Mouse (Mus musculus): ENCODE data around the gene Bcl9. TPM values are rescaled to one million over a fixed set of nuclear protein-coding genes. Genes with fewer than 3 reads are reported as not detected.
A peak's percentile ranks its signal among the peaks of the same experiment; 100 is the strongest.

The Bcl9 gene
- polyA plus RNA-seq, 1 experiment from 2014 or later = 17.9 TPM

GRCm38 (mm10) chr3:97327356-97327755 lies 29.6 kb upstream of the Bcl9 start:
- H3K4me2 ChIP-seq = no peak overlapping the region
- no peak overlapping the region for H3K9ac ChIP-seq (ENCODE audit: low read depth, low read length)
- no peak overlapping the region for H3K4me3 ChIP-seq (ENCODE audit: low read depth, low read length)
- no peak overlapping the region for H3K27ac ChIP-seq (ENCODE audit: low read depth, low read length)
- ATAC-seq (replicated peaks; ENCODE audit: low FRiP score) (no peak), DNase-seq (ENCODE audit: low spot score) (no peak)
- no peaks in the 10 kb centered on the region; the same call in 1 of the 2 replicates for H3K36me3 ChIP-seq (ENCODE audit: control insufficient read depth, insufficient read depth, low read length)
- H3K9me3 ChIP-seq (ENCODE audit: control insufficient read depth, low read length) = no peaks in the 10 kb centered on the region; the same call in 1 of the 2 replicates
- no peaks in the 10 kb centered on the region for H3K4me1 ChIP-seq (replicated peaks; ENCODE audit: control insufficient read depth, insufficient read depth, low read length)
- H3K27me3 ChIP-seq (replicated peaks; ENCODE audit: control insufficient read depth, insufficient read depth, low read length) = no peaks in the 10 kb centered on the region
- 97% methylated on average over 1 of the region's 1 CpGs for WGBS

- Histone ChIP-seq H3K9ac (ENCODE audit: low read depth, low read length) (no peak overlapping the region), H3K27ac (ENCODE audit: low read depth, low read length) (no peak overlapping the region), H3K4me3 (ENCODE audit: low read depth, low read length) (no peak overlapping the region), H3K9me3 (ENCODE audit: control insufficient read depth, low read length) (no peaks in the 10 kb centered on the region; the same call in 1 of the 2 replicates), H3K4me2 (no peak overlapping the region), H3K27me3 (replicated peaks; ENCODE audit: control insufficient read depth, insufficient read depth, low read length) (no peaks in the 10 kb centered on the region), H3K4me1 (replicated peaks; ENCODE audit: control insufficient read depth, insufficient read depth, low read length) (no peaks in the 10 kb centered on the region), H3K36me3 (ENCODE audit: control insufficient read depth, insufficient read depth, low read length) (no peaks in the 10 kb centered on the region; the same call in 1 of the 2 replicates)
- ATAC-seq (replicated peaks; ENCODE audit: low FRiP score) (no peak), DNase-seq (ENCODE audit: low spot score) (no peak)
- 80% methylated on average over 15 of the region's 15 CpGs for WGBS
Measured at GRCm38 (mm10) chr3:97325621-97326345, 28.1 kb upstream of the Bcl9 start.

GRCm38 (mm10) chr3:97324046-97324445 lies 26.3 kb upstream of the Bcl9 start:
- H3K9me3 ChIP-seq (ENCODE audit: control insufficient read depth, low read length) = no peaks in the 10 kb centered on the region; the same call in 1 of the 2 replicates
- ATAC-seq (replicated peaks; ENCODE audit: low FRiP score) (no peak), DNase-seq (ENCODE audit: low spot score) (no peak)
- no peak overlapping the region for H3K9ac ChIP-seq (ENCODE audit: low read depth, low read length)
- H3K27ac ChIP-seq (ENCODE audit: low read depth, low read length) = no peak overlapping the region
- WGBS = 62% methylated on average over 17 of the region's 17 CpGs
- H3K4me3 ChIP-seq (ENCODE audit: low read depth, low read length) = no peak overlapping the region
- H3K27me3 ChIP-seq (replicated peaks; ENCODE audit: control insufficient read depth, insufficient read depth, low read length) = no peaks in the 10 kb centered on the region
- no peaks in the 10 kb centered on the region; the same call in 1 of the 2 replicates for H3K36me3 ChIP-seq (ENCODE audit: control insufficient read depth, insufficient read depth, low read length)
- no peak overlapping the region for H3K4me2 ChIP-seq
- H3K4me1 ChIP-seq (replicated peaks; ENCODE audit: control insufficient read depth, insufficient read depth, low read length) = no peaks in the 10 kb centered on the region

- Histone ChIP-seq H3K36me3 (ENCODE audit: control insufficient read depth, insufficient read depth, low read length) (no peaks in the 10 kb centered on the region), H3K27ac (ENCODE audit: low read depth, low read length) (no peak overlapping the region), H3K9me3 (ENCODE audit: control insufficient read depth, low read length) (no peaks in the 10 kb centered on the region), H3K27me3 (replicated peaks; ENCODE audit: control insufficient read depth, insufficient read depth, low read length) (no peaks in the 10 kb centered on the region; the same call in 1 of the 2 replicates), H3K4me2 (no peak overlapping the region), H3K9ac (ENCODE audit: low read depth, low read length) (no peak overlapping the region), H3K4me1 (replicated peaks; ENCODE audit: control insufficient read depth, insufficient read depth, low read length) (no peaks in the 10 kb centered on the region), H3K4me3 (ENCODE audit: low read depth, low read length) (no peak overlapping the region)
- DNase-seq (ENCODE audit: low spot score) (no peak), ATAC-seq (replicated peaks; ENCODE audit: low FRiP score) (no peak)
- WGBS = 67% methylated on average over 3 of the region's 3 CpGs
Measured at GRCm38 (mm10) chr3:97317302-97317701, 19.6 kb upstream of the Bcl9 start.

GRCm38 (mm10) chr3:97313431-97313830 lies 15.7 kb upstream of the Bcl9 start:
- Histone ChIP-seq H3K27ac (ENCODE audit: low read depth, low read length) (no peak overlapping the region), H3K4me2 (no peak overlapping the region), H3K27me3 (replicated peaks; ENCODE audit: control insufficient read depth, insufficient read depth, low read length) (peaks cover 7% of the 10 kb centered on the region), H3K4me1 (replicated peaks; ENCODE audit: control insufficient read depth, insufficient read depth, low read length) (no peaks in the 10 kb centered on the region), H3K9ac (ENCODE audit: low read depth, low read length) (no peak overlapping the region), H3K36me3 (ENCODE audit: control insufficient read depth, insufficient read depth, low read length) (no peaks in the 10 kb centered on the region), H3K4me3 (ENCODE audit: low read depth, low read length) (no peak overlapping the region), H3K9me3 (ENCODE audit: control insufficient read depth, low read length) (no peaks in the 10 kb centered on the region)
- DNase-seq (ENCODE audit: low spot score) (no peak), ATAC-seq (replicated peaks; ENCODE audit: low FRiP score) (no peak)
- WGBS = 78% methylated on average over 2 of the region's 2 CpGs

- Histone ChIP-seq H3K9ac (ENCODE audit: low read depth, low read length) (no peak overlapping the region), H3K4me3 (ENCODE audit: low read depth, low read length) (0 out of 2 replicates have a peak overlapping the region, but pooled peaks have one; percentile 15), H3K4me2 (peak overlapping the region; percentile 47), H3K9me3 (ENCODE audit: control insufficient read depth, low read length) (no peaks in the 10 kb centered on the region), H3K4me1 (replicated peaks; ENCODE audit: control insufficient read depth, insufficient read depth, low read length) (no peaks in the 10 kb centered on the region), H3K27me3 (replicated peaks; ENCODE audit: control insufficient read depth, insufficient read depth, low read length) (peaks cover 7% of the 10 kb centered on the region), H3K27ac (ENCODE audit: low read depth, low read length) (no peak overlapping the region), H3K36me3 (ENCODE audit: control insufficient read depth, insufficient read depth, low read length) (no peaks in the 10 kb centered on the region)
- peak; percentile 48 for DNase-seq (ENCODE audit: low spot score)
- no peak for ATAC-seq (replicated peaks; ENCODE audit: low FRiP score)
- 29% methylated on average over 21 of the region's 21 CpGs for WGBS
Measured at GRCm38 (mm10) chr3:97311998-97312397, 14.3 kb upstream of the Bcl9 start.

GRCm38 (mm10) chr3:97309748-97310536 lies 12.2 kb upstream of the Bcl9 start:
- no peaks in the 10 kb centered on the region for H3K9me3 ChIP-seq (ENCODE audit: control insufficient read depth, low read length)
- H3K27me3 ChIP-seq (replicated peaks; ENCODE audit: control insufficient read depth, insufficient read depth, low read length) = peaks cover 7% of the 10 kb centered on the region
- no peaks in the 10 kb centered on the region for H3K36me3 ChIP-seq (ENCODE audit: control insufficient read depth, insufficient read depth, low read length)
- no peak overlapping the region for H3K4me3 ChIP-seq (ENCODE audit: low read depth, low read length)
- 9% methylated on average over 16 of the region's 16 CpGs for WGBS
- peak overlapping the region; percentile 8; the same call in 1 of the 2 replicates for H3K4me2 ChIP-seq
- no peak for ATAC-seq (replicated peaks; ENCODE audit: low FRiP score)
- no peak for DNase-seq (ENCODE audit: low spot score)
- H3K9ac ChIP-seq (ENCODE audit: low read depth, low read length) = no peak overlapping the region
- no peaks in the 10 kb centered on the region for H3K4me1 ChIP-seq (replicated peaks; ENCODE audit: control insufficient read depth, insufficient read depth, low read length)
- H3K27ac ChIP-seq (ENCODE audit: low read depth, low read length) = no peak overlapping the region

GRCm38 (mm10) chr3:97308440-97308839 lies 10.7 kb upstream of the Bcl9 start:
- DNase-seq (ENCODE audit: low spot score) (no peak), ATAC-seq (replicated peaks; ENCODE audit: low FRiP score) (no peak)
- Histone ChIP-seq H3K27ac (ENCODE audit: low read depth, low read length) (no peak overlapping the region), H3K9ac (ENCODE audit: low read depth, low read length) (no peak overlapping the region), H3K9me3 (ENCODE audit: control insufficient read depth, low read length) (no peaks in the 10 kb centered on the region), H3K4me2 (no peak overlapping the region), H3K27me3 (replicated peaks; ENCODE audit: control insufficient read depth, insufficient read depth, low read length) (peaks cover 7% of the 10 kb centered on the region; the same call in 1 of the 2 replicates), H3K36me3 (ENCODE audit: control insufficient read depth, insufficient read depth, low read length) (no peaks in the 10 kb centered on the region), H3K4me3 (ENCODE audit: low read depth, low read length) (no peak overlapping the region), H3K4me1 (replicated peaks; ENCODE audit: control insufficient read depth, insufficient read depth, low read length) (no peaks in the 10 kb centered on the region)
- WGBS = 64% methylated on average over 2 of the region's 2 CpGs
